Mouse (Mus musculus) heart, adult 2 months (tissue): ENCODE data around the gene Elmo1.

Experiments used
- EP300 ChIP-seq: fragments of 200-500 bp; IDR thresholded peaks from 2 replicates; pipeline ENCODE4 v1.6.1; 2011; ENCODE audit warnings: low read depth, low read length, control low read depth; ENCODE audit not compliant: insufficient read depth
- POLR2A ChIP-seq: fragments of 200-500 bp; IDR thresholded peaks from 2 replicates; pipeline ENCODE4 v1.6.1; 2011; ENCODE audit warnings: mild to moderate bottlenecking, low read depth, low read length, control low read depth; ENCODE audit not compliant: insufficient read depth

DNA sequence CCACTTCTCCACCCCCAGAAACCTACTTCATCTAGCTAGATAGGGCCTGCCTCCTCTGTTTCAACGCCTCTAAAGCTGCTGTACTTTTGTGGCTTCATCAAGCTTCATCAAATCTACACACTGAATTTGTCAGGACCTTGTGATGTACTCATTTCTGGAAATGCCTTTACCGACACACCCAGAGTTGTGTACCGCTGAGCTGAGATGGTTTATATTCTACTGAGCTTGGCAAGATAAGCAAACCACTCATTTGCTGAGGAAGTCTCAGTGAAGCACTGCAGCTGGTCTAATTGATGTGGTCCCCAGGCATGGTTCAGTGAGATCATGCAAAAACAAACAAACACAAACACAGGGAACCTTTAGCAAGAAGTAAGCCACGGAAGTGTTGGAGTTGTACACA, 281.9 kb downstream of the Elmo1 start:
- TF ChIP-seq EP300 (no peak), POLR2A (no peak)
